Mouse (Mus musculus) T-helper 17 cell (primary cell): ENCODE measurements around the gene Ahcyl1.

Experiments
- in situ Hi-C, 2 experiments: fragments of 300-600 bp; cut with MboI, MseI; formaldehyde crosslinking; loops; 1 replicate in 1 of 2; 2 replicates in 1 of 2; pipeline ENCODE4 v1.15.1; 2025; ENCODE audit warnings: high pct_unique_total_duplicates in 2 of 2

Gene Ahcyl1

GRCm38 (mm10) chr3:107704371-107704705 lies 8.0 kb upstream of the Ahcyl1 start:
- in situ Hi-C loops: no loop called here

- in situ Hi-C loops: no loop called here
These were observed 7.5 kb upstream of the Ahcyl1 start for GRCm38 (mm10) chr3:107703675-107704370.

- in situ Hi-C loops: no loop called here
These were observed 5.5 kb upstream of the Ahcyl1 start for GRCm38 (mm10) chr3:107701767-107702394.

GRCm38 (mm10) chr3:107700625-107701024 lies 4.3 kb upstream of the Ahcyl1 start:
- in situ Hi-C loops: no loop called here

GRCm38 (mm10) chr3:107696910-107697309 lies 550 bp upstream of the Ahcyl1 start:
- in situ Hi-C loops: loop anchor here (5.0 kb wide), 1 partner anchor 165 kb away; no protein-coding TSS in a partner anchor

GRCm38 (mm10) chr3:107695219-107695947 lies 977 bp downstream of the Ahcyl1 start:
- in situ Hi-C loops: loop anchor here (5.0 kb wide), 1 partner anchor 167 kb away; no protein-coding TSS in a partner anchor

GRCm38 (mm10) chr3:107694256-107694900 lies 2.0 kb downstream of the Ahcyl1 start:
- in situ Hi-C loops: no loop called here

- in situ Hi-C loops: no loop called here
These were observed 6.0 kb downstream of the Ahcyl1 start for GRCm38 (mm10) chr3:107690366-107690765.

GRCm38 (mm10) chr3:107689245-107689644 lies 7.1 kb downstream of the Ahcyl1 start:
- in situ Hi-C loops: no loop called here

GRCm38 (mm10) chr3:107688236-107688635 lies 8.1 kb downstream of the Ahcyl1 start:
- in situ Hi-C loops: no loop called here

GRCm38 (mm10) chr3:107686276-107686977 lies 9.9 kb downstream of the Ahcyl1 start:
- in situ Hi-C loops: no loop called here

- in situ Hi-C loops: no loop called here
These were observed 10.7 kb downstream of the Ahcyl1 start for GRCm38 (mm10) chr3:107685652-107686051.

GRCm38 (mm10) chr3:107683587-107683986 lies 12.8 kb downstream of the Ahcyl1 start:
- in situ Hi-C loops: no loop called here

- in situ Hi-C loops: no loop called here
These were observed 15.4 kb downstream of the Ahcyl1 start for GRCm38 (mm10) chr3:107680790-107681576.

GRCm38 (mm10) chr3:107671509-107671908 lies 24.9 kb downstream of the Ahcyl1 start:
- in situ Hi-C loops: no loop called here

- in situ Hi-C loops: no loop called here
These were observed 25.9 kb downstream of the Ahcyl1 start for GRCm38 (mm10) chr3:107670500-107670899.

GRCm38 (mm10) chr3:107668786-107669185 lies 27.6 kb downstream of the Ahcyl1 start:
- in situ Hi-C loops: loop anchor here in 1 of 2 experiments (5.0 kb wide), 1 partner anchor 989 kb away; no protein-coding TSS in a partner anchor

GRCm38 (mm10) chr3:107667426-107667825 lies 28.9 kb downstream of the Ahcyl1 start:
- in situ Hi-C loops: loop anchor here in 1 of 2 experiments (5.0 kb wide), 1 partner anchor 990 kb away; no protein-coding TSS in a partner anchor

GRCm38 (mm10) chr3:107664641-107665040 lies 31.7 kb downstream of the Ahcyl1 start:
- in situ Hi-C loops: loop anchor here in 1 of 2 experiments (5.0 kb wide), 1 partner anchor 993 kb away; no protein-coding TSS in a partner anchor

- in situ Hi-C loops: no loop called here
These were observed 37.4 kb downstream of the Ahcyl1 start for GRCm38 (mm10) chr3:107659000-107659399.
